Mouse (Mus musculus) forebrain, embryonic 10.5 days (tissue): Measurements from ENCODE around the gene Pgm5. TPM values are rescaled to one million over a fixed set of nuclear protein-coding genes. Genes with fewer than 3 reads are reported as not detected.

Source experiments
- DNase-seq: peaks from one replicate; pipeline ENCODE4 v3.0.0-alpha.2; 2017; ENCODE audit warnings: low spot score; ENCODE audit errors: extremely low spot score
- H3K27ac ChIP-seq: fragments of 300-500 bp; sonication (generic); 2 replicates; pipeline ENCODE4 v1.5.1; 2016; ENCODE audit warnings: mild to moderate bottlenecking
- H3K27me3 ChIP-seq: fragments of 300-500 bp; sonication (generic); 2 replicates; pipeline ENCODE4 v1.6.1; 2016; ENCODE audit warnings: mild to moderate bottlenecking; ENCODE audit not compliant: poor library complexity, severe bottlenecking
- H3K36me3 ChIP-seq: fragments of 300-500 bp; sonication (generic); replicated peaks from 2 replicates; pipeline ENCODE4 v1.6.1; 2016; ENCODE audit warnings: mild to moderate bottlenecking, moderate library complexity
- H3K4me1 ChIP-seq: fragments of 300-500 bp; sonication (generic); 2 replicates; pipeline ENCODE4 v1.6.1; 2016
- H3K4me3 ChIP-seq: fragments of 300-500 bp; sonication (generic); 2 replicates; pipeline ENCODE4 v1.5.1; 2016; ENCODE audit warnings: mild to moderate bottlenecking, moderate library complexity
- H3K9me3 ChIP-seq: fragments of 300-500 bp; sonication (generic); 2 replicates; pipeline ENCODE4 v1.6.1; 2016; ENCODE audit warnings: mild to moderate bottlenecking, moderate library complexity
- WGBS: fragments of 180-500 bp; shearing (Covaris S2); methylation state at CpG from one replicate; pipeline ENCODE4 v1.1.7; 2016; 5-methylcytosine and 5-hydroxymethylcytosine counted together
- polyA plus RNA-seq: library from polyadenylated mRNA; unstranded; fragments of >200 nt; fragmentation: Nextera tagmentation; extraction: Ambion mirVana; gene quantifications from 2 replicates; pipeline ENCODE4 v1.2.1, GENCODE M21; 2016

The Pgm5 gene
- polyA plus RNA-seq, 1 experiment from 2014 or later, result 0.11 TPM

- H3K4me1 ChIP-seq, result no peaks in the 10 kb centered on the region
- no peaks in the 10 kb centered on the region for H3K9me3 ChIP-seq
- no peak overlapping the region for H3K4me3 ChIP-seq
- no peak overlapping the region for H3K27ac ChIP-seq
- DNase-seq, result no peak
- no peaks in the 10 kb centered on the region for H3K27me3 ChIP-seq
- no peaks in the 10 kb centered on the region for H3K36me3 ChIP-seq
- WGBS, result 74% methylated on average over 8 of the region's 8 CpGs
Observed at GRCm38 (mm10) chr19:24677242-24677984, 184.2 kb downstream of the Pgm5 start.

DNA sequence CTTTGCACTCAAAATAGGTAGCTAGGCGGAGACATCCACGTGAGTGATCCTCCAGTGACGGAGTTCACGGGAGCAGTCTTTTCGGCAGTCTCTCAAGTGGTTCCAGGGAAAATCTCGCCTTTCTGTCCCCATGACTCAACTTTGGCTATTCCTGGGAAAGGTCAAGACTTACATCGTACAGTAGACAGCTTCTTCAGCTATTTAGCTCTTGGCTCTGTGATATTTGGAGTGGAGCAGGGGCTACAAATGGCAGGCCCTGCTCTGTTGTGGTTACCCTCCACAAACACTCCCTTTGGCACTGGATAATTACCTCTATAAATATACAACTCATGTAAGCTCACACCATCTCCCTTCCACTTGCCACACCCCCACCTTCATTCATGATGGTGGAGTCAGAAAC is 185.2 kb downstream of the Pgm5 start:
- no peaks in the 10 kb centered on the region for H3K9me3 ChIP-seq
- H3K27ac ChIP-seq, result no peak overlapping the region
- no peak for DNase-seq
- H3K4me1 ChIP-seq, result peaks cover 5% of the 10 kb centered on the region
- H3K27me3 ChIP-seq, result no peaks in the 10 kb centered on the region
- H3K36me3 ChIP-seq, result no peaks in the 10 kb centered on the region
- 90% methylated on average over 7 of the region's 7 CpGs for whole genome bisulfite sequencing
- H3K4me3 ChIP-seq, result no peak overlapping the region

DNA sequence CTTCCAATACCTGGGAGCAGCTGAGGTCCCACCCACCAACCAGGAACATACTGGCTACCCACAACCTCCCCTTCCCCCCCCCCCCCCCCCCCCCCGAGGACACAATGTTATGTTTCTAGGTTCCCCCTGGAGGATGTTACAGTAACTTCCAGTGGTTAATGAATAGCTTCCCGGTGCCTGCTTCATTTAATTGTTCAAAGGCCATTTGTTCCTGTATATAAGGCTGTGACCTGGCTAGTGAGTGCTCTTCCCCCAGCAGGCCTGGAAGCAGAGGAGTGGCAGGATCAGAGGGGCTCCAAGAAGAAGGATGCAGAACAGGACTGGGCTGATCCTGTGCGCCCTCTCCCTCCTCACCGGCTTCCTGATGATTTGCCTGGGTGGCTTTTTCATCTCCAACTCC is 187.9 kb downstream of the Pgm5 start, which contains the start of gene Tmem252:
Gene Tmem252 (plus strand): TSS at position 247 of the 400 bp plus-strand sequence.
- H3K27ac ChIP-seq, result no peak within 1 kb of the TSS
- H3K36me3 ChIP-seq, result no peaks in the 10 kb centered on the region
- H3K4me3 ChIP-seq, result no peak within 1 kb of the TSS
- WGBS, result 67% methylated on average over 4 of the region's 4 CpGs
- H3K9me3 ChIP-seq, result no peaks in the 10 kb centered on the region
- peaks cover 8% of the 10 kb centered on the region for H3K4me1 ChIP-seq
- DNase-seq, result no peak
- no peaks in the 10 kb centered on the region for H3K27me3 ChIP-seq

GRCm38 (mm10) chr19:24673331-24673730 is 188.3 kb downstream of the Pgm5 start:
- 91% methylated on average over 10 of the region's 10 CpGs for whole genome bisulfite sequencing
- no peak for DNase-seq
- Histone ChIP-seq H3K27ac (no peak overlapping the region), H3K27me3 (no peaks in the 10 kb centered on the region), H3K36me3 (no peaks in the 10 kb centered on the region), H3K4me1 (peaks cover 8% of the 10 kb centered on the region), H3K4me3 (no peak overlapping the region), H3K9me3 (no peaks in the 10 kb centered on the region)

DNA sequence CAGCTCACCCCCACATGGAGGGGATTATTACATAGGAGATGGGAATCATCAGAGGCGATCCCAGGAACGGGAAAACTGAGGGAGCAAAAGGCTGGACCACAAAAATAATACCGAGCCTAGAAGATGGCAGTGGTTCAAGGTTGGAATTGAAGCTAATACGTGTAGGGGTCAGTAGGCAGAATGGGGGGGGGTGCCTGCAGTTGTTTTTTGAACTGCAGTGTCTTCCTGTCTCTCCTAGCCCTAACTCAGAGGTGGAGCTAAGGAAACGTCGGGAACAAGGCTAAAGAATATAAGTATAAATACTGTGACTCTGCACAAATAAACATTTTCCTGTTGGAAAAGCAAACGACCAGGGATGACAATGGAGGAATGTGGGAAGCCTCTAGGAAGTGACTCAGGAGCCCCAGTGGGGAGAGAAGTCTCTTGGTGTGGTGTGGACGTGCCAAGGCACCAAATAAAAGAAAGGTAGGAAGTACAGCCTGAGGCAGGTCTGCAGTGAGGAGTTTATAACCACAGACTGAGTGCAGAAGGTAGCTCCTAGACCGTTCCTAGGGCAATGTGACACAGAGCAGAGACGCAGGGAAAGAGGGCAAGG is 189.2 kb downstream of the Pgm5 start:
- DNase-seq, result no peak
- no peaks in the 10 kb centered on the region for H3K27me3 ChIP-seq
- H3K27ac ChIP-seq, result no peak overlapping the region
- no peaks in the 10 kb centered on the region for H3K9me3 ChIP-seq
- H3K4me3 ChIP-seq, result no peak overlapping the region
- no peaks in the 10 kb centered on the region for H3K36me3 ChIP-seq
- H3K4me1 ChIP-seq, result peaks cover 8% of the 10 kb centered on the region
- 80% methylated on average over 10 of the region's 10 CpGs for WGBS

DNA sequence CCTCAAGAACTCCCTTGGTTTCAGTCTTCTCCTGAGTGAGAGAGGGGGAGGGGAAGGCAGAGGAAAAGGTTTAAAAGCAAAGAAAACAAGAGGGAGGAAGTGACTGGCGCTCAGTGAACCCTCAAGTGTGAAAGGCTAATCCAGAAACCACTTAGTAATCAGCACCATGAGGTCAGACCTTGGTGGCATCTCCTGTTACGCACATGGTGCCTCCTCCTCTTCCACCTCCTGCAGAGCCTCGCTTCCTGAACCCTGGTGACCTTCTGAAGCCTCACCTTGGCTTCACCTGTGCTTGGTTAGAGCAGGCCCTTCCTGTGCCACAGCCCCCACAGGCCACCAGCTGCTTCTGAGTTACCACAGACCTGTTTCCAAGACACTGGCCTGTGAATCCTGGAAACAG is 190.1 kb downstream of the Pgm5 start:
- DNase-seq, result no peak
- 57% methylated on average over 3 of the region's 3 CpGs for WGBS

DNA sequence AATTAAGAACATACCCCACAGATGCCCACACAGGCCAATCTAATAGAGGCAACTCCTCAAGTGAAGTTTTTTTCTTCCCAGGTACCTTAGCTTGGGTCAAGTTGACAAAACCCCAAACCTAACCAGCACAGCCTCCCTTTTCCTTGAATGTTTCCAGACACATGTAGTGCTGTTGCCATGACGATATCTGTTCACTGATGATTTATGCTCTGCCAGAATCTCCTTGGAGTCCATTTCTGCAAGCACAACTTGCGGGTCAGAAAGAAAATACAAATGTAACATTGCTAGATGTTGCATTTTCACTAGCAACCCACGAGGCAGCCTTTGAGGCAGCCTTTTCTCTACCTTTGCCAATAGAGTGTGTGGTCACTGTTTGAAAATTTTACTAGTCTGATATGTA is 194.1 kb downstream of the Pgm5 start:
- H3K27ac ChIP-seq, result no peak overlapping the region
- H3K27me3 ChIP-seq, result no peaks in the 10 kb centered on the region
- H3K4me3 ChIP-seq, result no peak overlapping the region
- no peaks in the 10 kb centered on the region for H3K36me3 ChIP-seq
- WGBS, result 85% methylated on average over 3 of the region's 3 CpGs
- no peaks in the 10 kb centered on the region for H3K9me3 ChIP-seq
- no peak for DNase-seq
- peaks cover 8% of the 10 kb centered on the region for H3K4me1 ChIP-seq

More for the DNA sequence above, 190.1 kb downstream of the Pgm5 start:
- H3K36me3 ChIP-seq, result no peaks in the 10 kb centered on the region
- H3K4me3 ChIP-seq, result no peak overlapping the region
- H3K27ac ChIP-seq, result peak overlapping the region; percentile 40; the same call in 1 of the 2 replicates
- H3K27me3 ChIP-seq, result no peaks in the 10 kb centered on the region
- no peaks in the 10 kb centered on the region for H3K9me3 ChIP-seq
- H3K4me1 ChIP-seq, result peaks cover 8% of the 10 kb centered on the region

DNA sequence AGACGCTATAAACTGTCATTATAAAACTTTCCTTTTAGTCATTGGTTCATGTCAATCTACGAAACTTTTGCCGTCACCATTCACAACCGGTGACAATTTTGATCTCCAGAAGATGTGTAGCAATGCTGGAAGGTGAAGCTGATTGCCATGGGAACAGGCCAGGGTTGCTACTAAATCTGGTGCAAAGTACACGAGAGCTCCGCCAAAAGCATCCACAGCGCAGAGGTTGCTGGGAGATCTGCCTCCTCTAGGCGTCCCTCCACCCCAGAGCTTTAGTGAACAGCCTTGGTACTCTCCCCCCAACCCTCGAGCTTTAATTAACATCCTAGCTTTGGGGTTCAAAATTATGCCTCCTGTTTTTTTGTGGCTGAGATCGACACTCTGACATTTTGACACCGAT is 195.9 kb downstream of the Pgm5 start:
- H3K27me3 ChIP-seq, result no peaks in the 10 kb centered on the region
- no peaks in the 10 kb centered on the region for H3K36me3 ChIP-seq
- DNase-seq, result no peak
- H3K9me3 ChIP-seq, result no peaks in the 10 kb centered on the region
- no peak overlapping the region for H3K27ac ChIP-seq
- H3K4me1 ChIP-seq, result no peaks in the 10 kb centered on the region
- H3K4me3 ChIP-seq, result no peak overlapping the region
- WGBS, result 83% methylated on average over 11 of the region's 11 CpGs

- WGBS, result 96% methylated on average over 2 of the region's 2 CpGs
- H3K4me3 ChIP-seq, result no peak overlapping the region
- H3K27me3 ChIP-seq, result no peaks in the 10 kb centered on the region
- no peaks in the 10 kb centered on the region for H3K9me3 ChIP-seq
- 0 out of 2 replicates have a peak, but pooled peaks cover 4% of the 10 kb centered on the region for H3K4me1 ChIP-seq
- no peak for DNase-seq
- H3K36me3 ChIP-seq, result no peaks in the 10 kb centered on the region
- H3K27ac ChIP-seq, result no peak overlapping the region
Observed at GRCm38 (mm10) chr19:24662346-24662745, 199.3 kb downstream of the Pgm5 start.

DNA sequence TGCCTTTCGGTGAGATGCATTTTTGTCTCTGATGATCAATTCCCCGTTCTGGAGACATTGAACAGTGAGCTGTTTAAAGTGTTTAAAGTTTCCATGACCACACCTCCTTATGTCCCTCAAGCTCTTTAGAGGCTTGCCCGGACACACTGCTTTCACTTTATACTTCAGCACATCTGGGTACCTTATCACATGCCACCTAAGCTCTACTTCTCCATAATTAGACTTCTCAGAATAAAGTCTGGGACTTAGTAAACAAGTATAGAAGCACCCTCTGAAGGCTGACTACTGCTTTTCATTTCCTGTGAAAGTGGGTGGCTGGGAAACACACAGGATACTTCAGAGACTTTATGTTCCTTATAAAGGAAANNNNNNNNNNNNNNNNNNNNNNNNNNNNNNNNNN is 204.7 kb downstream of the Pgm5 start:
- no peak for DNase-seq
- H3K4me3 ChIP-seq, result no peak overlapping the region
- no peak overlapping the region for H3K27ac ChIP-seq
- H3K27me3 ChIP-seq, result no peaks in the 10 kb centered on the region
- H3K9me3 ChIP-seq, result no peaks in the 10 kb centered on the region
- H3K4me1 ChIP-seq, result peaks cover 17% of the 10 kb centered on the region
- WGBS, result 89% methylated on average over 3 of the region's 3 CpGs
- no peaks in the 10 kb centered on the region for H3K36me3 ChIP-seq

GRCm38 (mm10) chr19:24653230-24653799 is 208.3 kb downstream of the Pgm5 start:
- peaks cover 30% of the 10 kb centered on the region for H3K4me1 ChIP-seq
- no peaks in the 10 kb centered on the region for H3K9me3 ChIP-seq
- H3K4me3 ChIP-seq, result no peak overlapping the region
- WGBS, result 84% methylated on average over 9 of the region's 9 CpGs
- H3K27ac ChIP-seq, result no peak overlapping the region
- no peak for DNase-seq
- H3K27me3 ChIP-seq, result no peaks in the 10 kb centered on the region
- H3K36me3 ChIP-seq, result no peaks in the 10 kb centered on the region

- Histone ChIP-seq H3K4me3 (no peak overlapping the region), H3K27me3 (no peaks in the 10 kb centered on the region), H3K4me1 (peaks cover 30% of the 10 kb centered on the region), H3K9me3 (no peaks in the 10 kb centered on the region), H3K36me3 (no peaks in the 10 kb centered on the region), H3K27ac (no peak overlapping the region)
- 66% methylated on average over 6 of the region's 6 CpGs for WGBS
- no peak for DNase-seq
Observed at GRCm38 (mm10) chr19:24652342-24653019, 209.2 kb downstream of the Pgm5 start.

GRCm38 (mm10) chr19:24651595-24651994 is 210.1 kb downstream of the Pgm5 start:
- no peaks in the 10 kb centered on the region for H3K27me3 ChIP-seq
- peaks cover 30% of the 10 kb centered on the region for H3K4me1 ChIP-seq
- 0 out of 2 replicates have a peak overlapping the region, but pooled peaks have one; percentile 58 for H3K27ac ChIP-seq
- H3K9me3 ChIP-seq, result no peaks in the 10 kb centered on the region
- H3K36me3 ChIP-seq, result no peaks in the 10 kb centered on the region
- DNase-seq, result no peak
- WGBS, result 38% methylated on average over 2 of the region's 2 CpGs
- no peak overlapping the region for H3K4me3 ChIP-seq
